Mouse (Mus musculus): ENCODE measurements around the gene Csf2ra.
"Not testable (repeated sequence)": the region's sequence is repeated elsewhere in the genome, so short reads cannot be mapped to it uniquely, and the experiment has no call there.

The Csf2ra gene

DNA sequence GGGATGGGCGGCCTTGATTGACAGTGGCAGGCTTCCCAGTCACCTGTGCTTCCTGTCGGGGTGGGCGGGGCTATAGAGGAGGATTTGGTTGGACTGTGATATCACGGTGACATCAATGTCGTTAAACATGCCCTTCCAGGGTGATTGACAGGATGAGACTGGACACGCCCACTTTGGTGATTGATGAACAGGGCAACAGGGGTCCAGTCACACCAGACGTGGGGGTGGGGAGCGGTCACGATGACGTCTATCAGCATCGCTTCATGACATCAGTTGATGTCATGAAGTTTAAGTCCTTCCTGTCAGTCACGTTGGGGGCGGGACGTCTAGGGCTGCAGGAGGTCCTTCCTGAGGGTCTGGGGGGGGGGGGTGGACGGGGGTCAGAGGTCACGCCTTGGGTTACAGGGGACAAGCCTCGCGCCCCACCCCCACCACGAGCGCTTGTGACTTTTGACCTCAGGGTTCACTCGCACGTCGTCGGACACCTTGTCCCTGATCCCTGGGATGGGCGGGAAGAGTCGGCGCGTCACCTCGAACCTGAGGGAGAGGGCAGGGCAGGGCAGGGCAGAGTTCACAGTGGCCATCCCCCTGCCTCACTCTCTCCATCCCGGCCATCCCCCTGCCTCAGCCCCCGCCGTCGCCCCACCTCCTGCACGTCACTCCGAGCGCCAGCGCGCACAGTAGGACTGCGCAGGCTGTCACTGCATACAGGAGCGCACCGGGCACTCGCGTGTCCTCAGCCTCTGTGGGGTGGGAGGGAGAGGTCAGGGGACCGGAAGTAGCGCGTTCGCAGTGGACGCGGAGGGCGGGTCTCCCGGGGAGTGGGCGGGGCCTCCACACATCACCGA lies 3.3 kb downstream of the Csf2ra start:
- no peak for DNase-seq

DNA sequence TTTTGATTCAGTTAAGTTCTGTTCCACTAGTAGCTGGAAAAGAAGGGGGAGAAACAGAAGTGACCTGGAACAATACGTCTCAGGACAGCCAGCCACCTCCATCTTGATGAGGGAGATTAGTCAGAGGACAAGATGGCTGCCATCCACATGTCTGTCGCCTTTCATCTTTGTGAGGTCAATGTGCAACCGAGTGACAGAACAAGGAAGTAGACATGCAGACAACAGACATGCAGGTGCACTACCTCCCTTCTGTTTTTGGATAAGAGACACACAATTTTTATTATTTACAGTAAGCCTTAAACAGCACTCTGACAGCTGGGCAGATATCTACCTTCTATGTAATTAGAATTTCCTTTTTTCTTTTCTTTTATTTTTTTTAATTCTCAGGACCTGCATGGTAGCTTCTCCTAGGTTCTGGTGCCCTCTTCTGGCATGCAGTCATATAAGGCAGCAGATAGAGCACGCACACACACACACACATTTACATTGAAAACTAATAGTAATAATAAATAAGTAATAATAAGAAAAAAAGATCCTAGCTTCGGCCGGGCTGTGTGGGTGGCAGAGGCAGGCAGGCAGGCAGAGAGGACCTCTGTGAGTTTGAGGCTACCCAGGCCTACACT lies 4.4 kb downstream of the Csf2ra start:
- no peak for DNase-seq

DNA sequence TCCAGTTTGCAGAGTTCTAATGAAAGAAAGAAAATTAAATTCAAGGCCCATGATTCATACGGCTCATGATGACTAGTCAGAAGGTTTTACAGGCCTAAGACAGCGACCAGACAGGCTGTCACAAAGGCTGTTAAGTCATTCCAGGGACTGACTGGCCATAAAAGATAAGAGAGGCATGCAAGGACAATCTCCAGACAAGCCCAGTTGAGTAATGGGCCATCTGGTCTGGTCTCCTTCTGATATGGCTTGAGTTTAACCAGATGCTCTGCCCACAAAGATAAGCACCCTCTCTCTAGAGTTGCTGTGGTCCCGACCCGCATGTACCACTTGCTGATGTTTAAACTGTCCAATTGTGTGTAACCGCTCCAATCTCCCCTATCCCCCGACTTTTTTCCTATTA lies 20.7 kb downstream of the Csf2ra start:
- DNase-seq: not testable (repeated sequence)

DNA sequence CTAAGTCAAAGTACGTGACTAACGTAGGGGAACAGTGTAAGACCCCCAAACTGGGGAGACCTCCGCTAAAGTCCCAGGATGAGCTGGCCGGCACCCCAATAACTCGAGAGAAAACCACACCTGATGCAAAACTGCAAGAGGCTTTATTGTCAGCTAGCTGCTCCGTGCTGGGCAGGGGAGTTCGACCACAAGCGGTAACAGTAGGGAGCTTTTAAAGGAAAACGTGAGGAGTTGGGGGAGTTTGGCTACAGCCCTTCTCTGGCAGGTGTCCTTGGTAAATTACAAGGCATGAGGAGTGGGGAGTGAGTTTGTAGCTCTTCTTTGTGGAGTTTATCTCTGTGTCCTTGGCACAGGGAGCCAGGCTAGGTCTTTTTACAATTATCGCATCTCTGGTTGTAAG lies 28.4 kb downstream of the Csf2ra start:
- peak; percentile 57 for DNase-seq

DNA sequence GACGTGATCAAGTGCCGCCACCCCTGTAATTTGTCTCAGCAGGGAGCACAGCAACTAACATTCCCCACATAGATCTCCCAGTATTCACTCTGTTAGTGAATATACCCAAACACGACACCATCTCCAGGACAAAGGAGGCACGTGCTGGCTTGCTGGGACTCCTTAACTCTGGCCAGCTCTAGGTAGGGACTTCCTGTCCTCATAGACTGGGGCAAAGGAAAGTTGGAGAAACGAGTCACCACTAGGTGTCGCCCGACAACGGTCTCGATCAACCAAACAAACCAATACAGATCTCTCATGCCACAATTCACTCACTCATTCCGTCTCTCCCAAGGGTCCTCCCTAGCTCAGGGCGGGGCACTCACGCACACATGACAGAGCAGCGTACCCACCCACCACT lies 28.9 kb downstream of the Csf2ra start:
- DNase-seq: peak; percentile 92

DNA sequence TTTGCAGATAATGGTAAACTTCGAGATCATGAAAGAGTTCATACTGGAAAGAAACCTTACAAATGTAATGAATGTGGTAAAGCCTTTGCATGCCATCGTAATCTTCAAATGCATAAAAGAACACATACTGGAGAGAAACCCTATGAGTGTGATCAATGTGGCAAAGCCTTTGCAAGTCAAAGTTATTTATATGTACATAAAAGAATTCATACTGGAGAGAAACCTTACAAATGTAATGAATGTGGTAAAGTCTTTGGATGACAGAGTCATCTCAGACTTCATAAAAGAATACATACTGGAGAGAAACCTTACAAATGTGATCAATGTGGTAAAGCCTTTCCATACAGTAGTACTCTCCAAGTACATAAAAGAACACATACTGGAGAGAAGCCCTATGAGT lies 44.6 kb downstream of the Csf2ra start, which contains the start of gene Gm6020:
Gene Gm6020 (plus strand): TSS at position 301 of the 400 bp plus-strand sequence.
- DNase-seq: not testable (repeated sequence)

DNA sequence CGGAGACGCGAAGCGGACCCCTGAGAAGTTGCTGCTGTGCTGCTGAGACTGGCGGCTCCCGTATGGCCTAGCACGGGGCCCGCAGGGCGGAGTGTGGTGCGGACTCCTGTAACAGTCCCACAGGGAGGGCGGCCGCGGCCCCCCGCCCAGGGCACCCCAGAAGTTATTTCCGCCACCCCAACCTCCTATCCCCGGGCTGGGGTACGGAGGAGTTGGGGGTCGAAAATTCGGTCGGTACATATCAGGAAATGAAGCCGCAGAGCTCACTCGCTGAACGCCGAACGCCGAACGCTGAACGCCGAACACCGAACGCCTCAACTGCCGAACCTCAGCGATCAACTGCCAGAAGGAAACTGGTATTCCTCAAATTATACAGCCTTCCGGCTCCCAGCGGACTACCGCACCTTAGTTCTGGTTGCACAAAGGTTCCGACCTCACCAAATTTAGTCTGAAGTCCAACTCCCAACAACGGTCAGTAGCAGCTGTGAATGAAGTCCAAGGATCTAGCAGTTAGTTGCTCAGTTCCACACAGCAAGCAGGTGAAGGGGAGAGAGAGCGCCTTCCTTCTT lies 52.4 kb downstream of the Csf2ra start, which contains the start of gene Gm7102:
Gene Gm7102 (minus strand): TSS at position 554 of the 569 bp plus-strand sequence.
- peak; percentile 3 for DNase-seq

Data from kidney, adult 18-20 months (tissue).